Mouse (Mus musculus): Measurements from ENCODE around the gene BC004004. TPM values are rescaled to one million over a fixed set of nuclear protein-coding genes. Genes with fewer than 3 reads are reported as not detected.
"Not testable (repeated sequence)": the region's sequence is repeated elsewhere in the genome, so short reads cannot be mapped to it uniquely, and the experiment has no call there.

BC004004 gene
- total RNA-seq, 2 experiments from 2014 or later = 115 to 116 TPM

DNA sequence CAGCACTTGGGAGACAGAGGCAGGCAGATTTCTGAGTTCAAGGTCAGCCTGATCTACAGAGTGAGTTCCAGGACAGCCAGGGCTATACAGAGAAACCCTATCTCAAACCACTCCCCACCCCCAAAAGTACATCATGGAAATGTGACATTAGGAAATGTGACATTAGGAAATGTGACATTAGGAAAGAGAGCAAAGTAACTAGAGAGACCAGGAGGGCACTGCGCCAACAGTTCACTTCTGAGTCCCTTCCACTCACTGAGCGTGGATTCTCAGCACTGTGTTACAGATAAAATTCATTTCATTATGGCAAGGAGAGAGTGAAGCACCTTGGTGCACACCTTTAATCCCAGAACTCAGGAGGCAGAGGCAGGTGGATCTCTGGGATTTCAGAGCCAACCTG, 9.7 kb upstream of the BC004004 start:
- DNase-seq (ENCODE audit: low spot score in 2 of 2) = no peak

DNA sequence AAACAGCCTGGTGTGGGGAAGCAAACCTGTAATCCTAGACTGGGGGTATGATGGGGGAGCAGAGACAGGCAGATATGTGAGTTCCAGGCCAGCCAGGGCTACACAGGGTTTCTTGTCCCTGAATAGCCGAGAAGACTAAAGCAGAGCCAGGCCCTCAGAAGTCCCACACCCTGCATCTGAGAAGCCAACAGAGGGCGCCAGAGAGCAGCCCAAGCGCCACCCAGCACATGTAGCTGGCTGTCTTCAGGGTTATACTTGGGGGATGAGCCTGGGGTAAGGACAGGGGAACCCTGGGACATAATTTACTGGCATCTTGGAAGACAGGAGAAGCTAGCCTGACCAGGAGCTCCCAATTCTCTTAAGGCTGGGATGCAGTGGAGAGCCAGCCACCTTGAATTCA, 9.1 kb upstream of the BC004004 start:
- peak; percentile 50 to 59 for DNase-seq (ENCODE audit: low spot score in 2 of 2)

DNA sequence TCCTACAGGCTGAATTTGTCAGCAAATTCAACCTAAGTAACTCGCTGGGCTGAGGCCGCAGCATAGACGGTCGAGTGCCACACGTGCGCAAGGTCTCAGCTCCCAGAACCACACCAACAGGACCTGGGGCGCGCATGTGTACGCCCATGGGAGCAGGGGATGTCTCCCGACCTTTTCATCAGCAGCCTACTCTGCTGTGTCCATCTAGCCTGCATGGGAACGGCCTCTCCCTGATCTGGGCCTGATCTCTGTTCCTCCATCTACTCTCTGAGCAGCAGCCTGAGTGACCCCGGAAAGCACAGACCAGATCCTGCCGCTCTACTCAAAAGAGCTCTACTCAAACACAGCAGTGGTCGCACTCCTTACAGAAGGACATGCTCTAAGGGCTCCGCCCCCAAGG, 8.1 kb upstream of the BC004004 start:
- DNase-seq (ENCODE audit: low spot score in 2 of 2) = no peak

DNA sequence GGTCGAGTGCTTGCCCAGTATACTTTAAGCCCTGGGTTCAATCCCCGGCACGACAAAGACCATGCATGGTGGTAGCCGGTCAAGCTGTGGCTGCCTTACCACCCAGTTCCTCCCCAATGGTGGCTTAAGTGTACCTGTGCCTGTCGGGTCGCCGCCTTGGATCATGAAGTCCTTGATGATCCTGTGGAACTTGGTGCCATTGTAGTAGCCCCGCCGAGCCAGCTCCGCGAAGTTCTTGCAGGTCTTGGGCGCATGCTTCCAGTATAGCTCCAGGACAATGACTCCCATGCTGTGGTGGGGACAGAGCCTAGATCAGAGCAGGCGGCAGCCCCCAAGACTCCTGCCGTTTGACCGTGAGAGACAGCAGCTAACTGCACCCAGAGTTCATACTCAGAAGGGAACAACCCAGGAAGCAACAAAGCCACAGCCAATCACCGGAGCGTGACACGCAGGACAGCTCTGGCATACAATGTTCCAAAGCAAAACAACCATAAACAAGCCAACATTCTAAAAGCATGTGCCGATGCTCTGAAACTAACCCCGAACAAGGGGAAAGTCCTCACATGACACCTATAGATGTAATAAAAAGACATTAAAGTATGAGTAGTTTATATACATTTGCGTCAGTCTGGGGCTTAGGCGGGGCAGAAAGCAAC, 6.9 kb upstream of the BC004004 start:
- DNase-seq (ENCODE audit: low spot score in 2 of 2) = no peak

DNA sequence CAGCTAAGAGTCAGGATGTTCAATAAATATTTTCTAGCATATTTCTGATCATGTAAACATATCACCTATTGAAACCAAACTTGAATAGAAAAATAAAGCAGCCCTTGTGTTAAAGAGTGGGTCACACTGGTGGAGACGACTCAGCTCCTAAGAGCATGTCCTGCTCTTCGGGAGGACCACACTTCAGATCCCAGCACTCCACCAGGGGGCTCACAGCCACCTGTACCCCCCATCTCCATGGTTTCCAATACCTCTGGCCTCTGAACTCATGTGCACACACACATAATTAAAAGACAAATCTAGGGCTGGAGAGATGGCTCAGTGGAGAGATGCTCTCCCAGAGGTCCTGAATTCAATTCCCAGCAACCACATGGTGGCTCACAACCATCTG, 6.3 kb upstream of the BC004004 start:
- DNase-seq (ENCODE audit: low spot score in 2 of 2) = no peak

DNA sequence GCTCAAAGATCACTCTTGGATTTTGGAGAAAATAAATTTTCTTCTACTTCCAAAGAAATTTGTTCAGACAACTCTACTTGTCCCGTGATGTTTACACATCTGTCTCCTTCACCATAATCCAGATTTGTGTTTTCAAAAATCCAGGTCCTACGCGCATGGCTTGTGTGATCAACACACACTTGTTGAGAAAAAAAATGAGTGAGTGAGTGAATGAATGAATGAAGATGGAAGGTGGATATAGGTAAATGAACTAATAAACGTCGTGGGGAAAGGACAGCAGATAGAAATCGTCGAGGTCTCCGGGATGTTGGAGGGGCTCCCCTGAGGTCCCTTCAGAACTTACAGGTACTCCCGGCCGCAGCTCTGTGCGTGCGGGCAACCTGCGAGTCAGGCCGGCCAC, 5.2 kb upstream of the BC004004 start:
- DNase-seq (ENCODE audit: low spot score in 2 of 2) = no peak

DNA sequence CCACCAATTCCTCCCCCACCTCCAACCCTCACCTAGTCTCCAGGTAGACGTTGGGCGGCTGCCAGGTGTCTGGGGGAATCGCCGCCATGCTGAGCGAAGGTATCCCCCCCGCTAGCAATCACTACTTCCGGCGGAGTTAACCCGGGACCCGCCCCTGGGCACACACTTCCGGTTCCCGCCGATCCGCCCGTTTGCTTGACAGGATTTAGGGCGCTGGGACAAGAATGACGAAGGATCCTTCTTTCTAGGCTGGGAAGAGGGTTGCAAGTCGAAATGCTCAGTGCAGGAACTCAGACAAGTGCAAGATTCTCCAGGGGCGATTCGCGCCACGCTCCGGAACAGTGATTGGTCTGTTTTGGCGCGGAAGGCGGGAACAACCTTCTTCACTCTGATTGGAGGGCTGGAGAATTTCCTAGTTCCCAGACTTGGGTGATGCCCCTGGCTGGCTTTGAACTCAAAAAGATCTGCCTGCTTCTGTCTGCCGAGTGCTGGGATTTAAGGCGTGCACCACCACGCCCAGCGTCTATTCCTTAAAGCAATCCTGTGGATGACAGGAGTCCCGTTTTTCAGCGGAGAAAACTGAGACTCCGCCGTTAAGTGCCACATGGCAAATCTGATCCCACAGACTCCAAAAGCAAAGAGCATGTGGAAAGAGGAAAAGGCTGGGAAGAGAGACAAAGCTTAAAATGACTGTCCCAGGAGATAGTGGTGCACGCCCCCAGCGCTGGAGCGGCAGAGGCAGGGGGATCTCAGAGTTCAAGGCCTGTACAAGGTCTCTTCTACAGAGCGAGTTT, 4.6 kb upstream of the BC004004 start, which contains the start of gene Ppil1:
Ppil1 (minus strand) TSS at position 347 of the 794 bp plus-strand sequence.
- peak; percentile 68 to 79 for DNase-seq (ENCODE audit: low spot score in 2 of 2)

DNA sequence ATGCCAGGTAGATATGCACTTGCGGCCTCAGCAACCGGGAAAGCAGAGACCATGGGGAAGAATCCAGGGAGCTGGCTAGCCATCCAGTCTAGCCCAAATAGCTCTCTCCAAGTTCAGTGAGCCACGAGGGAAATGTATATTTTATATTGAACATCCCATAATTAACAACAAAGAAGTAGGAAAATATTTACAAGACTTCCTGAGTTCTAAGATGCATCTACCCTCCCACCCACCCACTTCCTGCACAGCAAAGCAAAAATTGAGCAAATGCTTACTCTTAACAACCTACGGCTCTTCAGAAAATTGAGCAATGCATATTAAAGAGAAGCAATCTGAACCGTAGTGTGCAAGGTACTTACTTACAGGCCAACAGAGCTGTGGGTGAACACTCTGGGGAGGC, 3.8 kb upstream of the BC004004 start:
- DNase-seq (ENCODE audit: low spot score in 2 of 2) = no peak

DNA sequence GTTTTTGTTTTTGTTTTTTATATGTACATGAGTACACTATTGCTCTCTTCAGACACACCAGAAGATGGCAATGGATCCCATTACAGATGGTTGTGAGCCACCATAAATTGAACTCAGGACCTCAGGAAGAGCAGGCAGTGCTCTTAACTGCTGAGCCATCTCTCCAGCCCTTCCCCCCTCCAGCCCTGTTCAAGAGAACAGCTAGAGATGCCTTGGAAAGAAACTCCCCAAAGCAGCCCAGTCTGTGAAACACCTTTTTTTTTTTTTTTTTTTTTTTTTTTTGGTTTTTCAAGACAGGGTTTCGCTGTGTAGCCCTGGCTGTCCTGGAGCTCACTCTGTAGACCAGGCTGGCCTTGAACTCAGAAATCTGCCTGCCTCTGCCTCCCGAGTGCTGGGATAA, 1.5 kb upstream of the BC004004 start:
- DNase-seq (ENCODE audit: low spot score in 2 of 2) = not testable (repeated sequence)

DNA sequence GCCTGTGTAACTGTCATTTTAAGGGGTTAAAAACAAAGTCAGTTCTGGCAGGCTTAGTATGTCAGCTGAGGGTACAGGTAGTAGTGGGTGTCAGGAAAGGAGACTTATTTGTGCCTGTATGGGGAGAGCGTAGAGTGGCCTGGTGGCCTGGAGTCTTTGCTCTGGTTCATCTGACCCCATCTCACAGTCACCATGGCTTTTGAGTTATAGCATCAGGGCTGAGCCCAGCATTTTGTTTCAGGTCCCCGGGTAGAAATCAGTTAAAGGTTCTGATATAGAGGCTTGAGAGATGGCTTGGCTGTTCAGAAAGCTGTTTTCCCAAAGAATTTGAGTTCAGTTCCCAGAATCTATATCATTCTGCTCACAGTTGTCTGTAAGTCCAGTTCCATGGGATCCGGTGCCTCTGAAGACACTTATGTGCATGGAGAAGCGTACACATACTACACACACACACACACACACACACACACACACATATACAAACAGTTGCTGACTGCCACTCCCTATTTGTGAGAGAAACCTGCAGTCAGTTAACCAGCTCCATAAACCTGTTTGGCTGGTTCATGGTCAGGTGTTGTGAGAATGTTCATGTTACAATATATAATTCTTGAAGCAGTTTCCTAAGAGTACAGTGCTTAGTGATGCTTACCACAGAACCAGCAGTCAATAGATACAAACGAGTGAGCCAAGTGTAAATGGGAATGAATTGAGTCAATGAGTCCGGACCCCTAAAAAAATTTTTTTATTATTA, 482 bp upstream of the BC004004 start:
- no peak for DNase-seq (ENCODE audit: low spot score in 2 of 2)

DNA sequence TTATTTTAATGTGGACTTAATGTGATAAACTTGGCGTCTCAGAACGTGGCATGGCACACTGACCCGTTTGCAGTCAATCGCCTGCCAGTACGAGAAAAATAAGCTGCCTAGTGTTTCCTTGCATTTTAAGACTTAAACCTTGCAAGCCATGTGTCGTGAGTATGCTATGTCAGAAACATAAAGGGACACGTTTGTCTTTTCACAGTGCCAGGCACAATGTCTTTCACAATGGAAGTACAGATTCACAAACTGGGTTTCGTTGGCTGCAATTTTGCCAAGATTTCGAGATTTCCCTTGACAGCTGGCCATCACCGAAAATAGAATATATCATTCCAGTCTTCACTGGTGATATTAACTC, 740 bp downstream of the BC004004 start:
- no peak for DNase-seq (ENCODE audit: low spot score in 2 of 2)

DNA sequence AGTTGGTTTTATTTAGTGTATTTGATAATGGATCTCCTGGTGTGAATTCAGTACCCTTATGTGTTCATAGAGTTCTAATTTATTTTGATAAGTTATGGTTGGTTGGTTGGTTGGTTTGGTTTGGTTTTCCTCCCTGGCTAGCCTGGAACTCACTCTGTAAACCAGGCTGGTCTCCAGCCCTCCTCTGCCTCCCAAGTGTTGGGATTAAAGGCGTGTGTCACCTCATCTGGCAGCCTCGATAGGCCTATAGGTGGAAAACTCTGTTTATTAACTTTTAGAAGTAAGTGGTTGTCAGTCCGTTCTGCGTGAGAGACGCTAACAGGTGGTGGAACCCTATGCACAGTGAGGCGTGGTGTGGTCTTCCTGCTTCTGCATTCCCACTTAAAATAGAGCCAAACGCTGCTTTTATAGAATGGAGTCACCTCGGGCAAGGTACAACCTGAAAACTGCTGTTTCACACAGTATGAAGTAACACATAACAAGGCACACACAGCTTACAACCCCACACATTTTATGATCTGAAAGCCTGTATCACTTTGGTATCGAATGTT, 1.6 kb downstream of the BC004004 start:
- no peak for DNase-seq (ENCODE audit: low spot score in 2 of 2)

DNA sequence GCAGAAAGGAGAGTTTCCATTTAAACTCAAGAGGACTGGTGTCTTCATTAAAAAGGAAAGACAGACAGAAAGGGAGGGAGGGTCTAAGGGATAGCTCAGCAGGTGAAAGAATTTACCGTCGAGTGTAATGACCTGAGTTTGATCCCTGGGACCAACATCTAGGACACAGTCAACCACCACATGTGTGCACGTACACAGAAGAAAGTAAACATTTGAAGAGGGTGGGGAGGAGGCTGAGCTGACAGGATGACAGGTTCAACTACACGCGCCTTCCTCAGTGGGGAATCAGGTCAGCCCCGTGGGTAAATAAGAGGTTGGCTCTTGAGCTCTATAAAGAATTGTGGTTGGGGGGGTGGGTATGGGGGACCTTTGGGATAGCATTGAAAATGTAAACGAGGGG, 4.6 kb downstream of the BC004004 start:
- no peak for DNase-seq (ENCODE audit: low spot score in 2 of 2)

DNA sequence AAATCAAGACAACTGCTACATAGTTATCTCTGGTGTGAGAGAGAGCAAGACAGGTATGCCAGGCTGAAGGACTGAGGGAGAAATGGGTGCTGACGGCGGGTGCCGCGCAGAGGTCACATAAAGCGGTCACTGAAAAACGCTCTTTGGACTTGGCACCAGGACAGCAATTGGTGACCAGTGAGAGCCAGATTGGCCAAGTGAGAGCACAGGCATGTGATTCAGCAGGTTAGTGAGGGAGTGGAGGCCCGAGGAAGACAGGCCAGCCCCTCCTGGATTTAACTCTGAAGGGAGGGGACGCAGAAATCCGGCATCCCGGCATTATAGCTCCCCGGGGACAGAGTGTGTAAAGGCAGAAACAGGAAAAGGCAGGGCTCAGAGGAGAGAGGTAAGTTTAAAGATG, 5.3 kb downstream of the BC004004 start:
- no peak for DNase-seq (ENCODE audit: low spot score in 2 of 2)

DNA sequence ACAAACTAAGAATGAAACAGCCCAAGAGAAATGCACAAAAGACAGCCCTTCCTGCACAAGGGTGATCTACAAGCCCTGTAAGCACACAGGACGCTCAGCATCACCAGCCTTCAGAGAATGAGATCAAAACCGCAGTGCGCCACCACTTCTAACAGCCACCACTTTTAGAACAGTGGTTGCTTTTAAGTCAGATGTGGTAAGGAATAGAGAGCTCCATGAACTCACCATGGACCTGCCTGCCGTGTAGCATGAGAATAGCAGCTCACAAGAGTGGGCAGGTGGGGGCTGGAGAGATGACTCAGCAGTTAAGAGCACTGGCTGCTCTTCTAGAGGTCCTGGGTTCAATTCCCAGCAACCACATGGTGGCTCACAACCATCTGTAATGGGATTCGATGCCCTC, 11.8 kb downstream of the BC004004 start:
- DNase-seq (ENCODE audit: low spot score in 2 of 2) = no peak

DNA sequence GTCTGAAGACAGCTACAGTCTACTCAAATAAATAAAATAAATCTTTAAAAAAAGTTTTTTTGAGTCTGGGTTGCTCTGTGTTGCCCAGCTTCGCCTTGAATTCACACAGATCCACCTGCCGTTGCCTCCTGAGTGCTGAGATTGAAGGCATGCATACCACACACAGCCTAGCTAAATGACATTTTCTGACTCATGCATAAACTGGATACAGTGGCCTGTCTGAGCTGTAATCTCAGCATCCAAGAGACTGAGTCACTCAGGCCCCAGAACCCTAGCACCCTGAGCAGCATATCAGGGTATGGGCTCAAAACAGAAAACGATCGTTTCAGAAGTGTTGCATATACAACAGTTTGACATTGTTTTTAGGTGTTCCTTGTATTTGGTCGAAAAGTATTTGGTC, 13.0 kb downstream of the BC004004 start:
- no peak for DNase-seq (ENCODE audit: low spot score in 2 of 2)

DNA sequence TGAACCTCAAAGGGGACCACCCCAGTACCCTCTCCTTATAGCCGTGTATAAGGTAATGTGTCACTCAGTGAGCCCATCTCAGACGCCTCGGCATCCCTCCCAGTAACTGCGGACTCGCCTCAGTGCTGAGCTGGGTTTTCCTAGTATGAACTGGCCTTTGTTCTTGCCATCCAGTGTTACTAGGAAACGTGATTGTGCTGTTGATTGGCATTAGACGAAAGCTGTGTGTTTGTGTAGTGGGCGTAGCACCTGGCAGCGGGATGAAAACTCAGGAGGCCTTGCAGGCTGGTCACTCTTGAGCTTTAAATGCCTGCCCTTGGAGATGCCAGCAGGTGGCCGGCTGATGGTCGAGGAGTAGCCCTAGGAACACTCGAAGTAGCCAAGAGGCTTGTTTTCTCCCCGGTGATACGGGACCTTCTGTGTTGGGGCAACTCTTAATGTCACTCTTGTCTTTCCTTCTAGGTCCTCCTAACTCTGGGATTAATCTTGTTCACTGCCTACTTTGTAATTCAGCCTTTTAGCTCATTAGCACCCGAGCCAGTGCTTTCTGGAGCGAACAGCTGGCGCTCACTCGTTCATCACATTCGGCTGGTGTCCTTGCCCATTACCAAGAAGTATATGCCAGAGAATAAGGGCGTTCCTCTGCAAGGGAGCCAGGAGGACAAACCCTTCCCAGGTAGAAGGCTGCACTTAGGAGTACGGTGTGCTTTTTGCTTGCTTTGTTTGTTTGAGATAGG, 13.8 kb downstream of the BC004004 start:
- no peak for DNase-seq (ENCODE audit: low spot score in 2 of 2)

DNA sequence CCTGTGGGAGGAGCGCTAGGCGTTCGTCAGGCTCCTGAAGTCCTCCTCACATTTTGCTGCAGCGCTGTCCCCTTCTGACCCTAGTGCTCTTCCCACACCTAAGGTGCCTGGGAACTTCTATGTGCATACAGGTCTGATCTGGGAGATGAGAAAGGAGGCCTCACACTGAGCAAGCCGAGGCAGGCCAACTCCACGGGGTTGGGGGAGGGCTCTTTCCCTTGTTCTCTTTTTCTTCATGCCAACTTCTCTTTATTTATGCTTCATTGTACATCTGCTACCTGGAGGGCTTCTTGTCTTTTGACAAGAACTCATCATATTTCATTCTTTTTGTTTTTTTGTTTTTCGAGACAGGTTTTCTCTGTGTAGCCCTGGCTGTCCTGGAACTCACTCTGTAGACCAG, 23.2 kb downstream of the BC004004 start:
- DNase-seq (ENCODE audit: low spot score in 2 of 2) = no peak

DNA sequence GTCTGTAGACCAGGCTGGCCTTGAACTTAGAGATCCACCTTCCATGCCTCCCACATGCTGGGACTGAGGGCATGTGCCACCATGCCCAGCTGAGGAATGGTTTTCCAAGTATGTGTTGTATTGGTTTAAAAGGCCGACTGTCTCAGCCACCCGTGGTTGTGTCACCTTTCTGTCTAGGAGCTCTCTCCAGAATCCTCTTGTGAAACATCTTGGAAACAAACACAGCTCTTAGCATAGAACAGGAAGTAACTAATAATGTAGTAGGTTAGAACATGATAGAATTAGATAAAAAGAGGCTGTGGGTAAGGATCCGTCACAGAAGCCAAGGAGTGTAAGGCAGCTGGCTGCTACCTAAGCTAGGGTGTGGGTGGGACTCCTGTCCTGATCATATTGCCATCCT, 24.4 kb downstream of the BC004004 start:
- DNase-seq (ENCODE audit: low spot score in 2 of 2) = no peak

DNA sequence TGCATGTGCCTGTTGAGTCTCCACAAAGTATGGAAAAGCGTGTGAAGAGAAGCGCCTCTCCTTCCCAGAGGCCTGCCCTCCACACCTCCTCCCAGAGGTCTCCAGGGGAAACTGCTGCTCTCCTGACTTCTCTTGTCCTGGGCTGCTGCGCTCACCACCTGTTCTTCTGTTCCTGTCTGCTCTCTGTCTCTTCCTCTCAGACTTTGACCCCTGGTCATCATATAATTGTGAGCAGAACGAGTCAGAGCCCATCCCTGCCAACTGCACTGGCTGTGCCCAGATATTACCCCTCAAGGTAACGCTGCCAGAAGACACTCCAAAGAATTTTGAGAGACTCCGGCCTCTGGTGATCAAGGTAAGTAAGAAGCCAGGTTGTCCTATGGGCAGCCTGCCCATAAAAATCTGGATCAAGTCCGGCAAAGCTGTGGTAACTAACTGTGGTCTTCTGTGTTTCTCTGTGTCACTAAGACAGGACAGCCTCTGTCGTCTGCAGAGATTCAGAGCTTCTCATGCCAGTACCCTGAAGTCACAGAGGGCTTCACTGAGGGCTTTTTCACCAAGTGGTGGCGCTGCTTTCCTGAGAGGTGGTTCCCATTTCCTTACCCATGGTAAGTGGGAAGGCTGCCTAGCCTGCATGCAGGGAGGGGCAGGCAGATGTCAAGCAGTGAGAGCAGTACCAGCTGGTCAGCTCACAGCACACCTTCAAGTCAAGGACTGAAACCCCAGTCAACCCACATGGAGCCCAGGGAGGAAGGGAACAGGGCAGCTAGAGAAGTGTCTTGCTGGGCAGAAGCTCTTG, 25.4 kb downstream of the BC004004 start:
- no peak for DNase-seq (ENCODE audit: low spot score in 2 of 2)
